Mouse (Mus musculus): Measurements from ENCODE around the gene Ifih1. TPM values are rescaled to one million over a fixed set of nuclear protein-coding genes. Genes with fewer than 3 reads are reported as not detected.

Gene Ifih1
- polyA plus RNA-seq, 1 experiment from 2014 or later, result 0.62 TPM

GRCm38 (mm10) chr2:62623024-62623441, 23.0 kb downstream of the Ifih1 start:
- WGBS, result 81% methylated on average over 8 of the region's 8 CpGs
- no peak overlapping the region for H3K27ac ChIP-seq (replicated peaks)
- no peak for DNase-seq (ENCODE audit: low spot score)

GRCm38 (mm10) chr2:62619679-62620078, 26.4 kb downstream of the Ifih1 start:
- Histone ChIP-seq H3K36me3 (replicated peaks) (no peaks in the 10 kb centered on the region), H3K4me3 (no peak overlapping the region), H3K27ac (replicated peaks) (no peak overlapping the region), H3K27me3 (replicated peaks; ENCODE audit: low read depth, poor library complexity, severe bottlenecking) (no peaks in the 10 kb centered on the region), H3K9me3 (no peaks in the 10 kb centered on the region), H3K4me1 (peaks cover 9% of the 10 kb centered on the region)
- DNase-seq (ENCODE audit: low spot score), result no peak
- 67% methylated on average over 2 of the region's 2 CpGs for WGBS

More at GRCm38 (mm10) chr2:62623024-62623441, 23.0 kb downstream of the Ifih1 start:
- H3K9me3 ChIP-seq, result no peaks in the 10 kb centered on the region
- peaks cover 9% of the 10 kb centered on the region for H3K4me1 ChIP-seq
- H3K27me3 ChIP-seq (replicated peaks; ENCODE audit: low read depth, poor library complexity, severe bottlenecking), result no peaks in the 10 kb centered on the region
- no peaks in the 10 kb centered on the region for H3K36me3 ChIP-seq (replicated peaks)
- no peak overlapping the region for H3K4me3 ChIP-seq

GRCm38 (mm10) chr2:62618934-62619341, 27.1 kb downstream of the Ifih1 start:
- no peak overlapping the region for H3K27ac ChIP-seq (replicated peaks)
- DNase-seq (ENCODE audit: low spot score), result no peak
- H3K9me3 ChIP-seq, result no peaks in the 10 kb centered on the region
- 85% methylated on average over 7 of the region's 7 CpGs for whole genome bisulfite sequencing
- H3K27me3 ChIP-seq (replicated peaks; ENCODE audit: low read depth, poor library complexity, severe bottlenecking), result no peaks in the 10 kb centered on the region
- no peaks in the 10 kb centered on the region for H3K36me3 ChIP-seq (replicated peaks)
- no peak overlapping the region for H3K4me3 ChIP-seq
- H3K4me1 ChIP-seq, result peaks cover 7% of the 10 kb centered on the region

- Histone ChIP-seq H3K36me3 (replicated peaks) (no peaks in the 10 kb centered on the region), H3K27me3 (replicated peaks; ENCODE audit: low read depth, poor library complexity, severe bottlenecking) (no peaks in the 10 kb centered on the region), H3K4me3 (no peak overlapping the region), H3K9me3 (no peaks in the 10 kb centered on the region), H3K27ac (replicated peaks) (no peak overlapping the region), H3K4me1 (no peaks in the 10 kb centered on the region)
- 97% methylated on average over 4 of the region's 4 CpGs for WGBS
- DNase-seq (ENCODE audit: low spot score), result no peak
Measured at GRCm38 (mm10) chr2:62613133-62613532, 32.9 kb downstream of the Ifih1 start.

GRCm38 (mm10) chr2:62606205-62606604, 39.9 kb downstream of the Ifih1 start:
- H3K27me3 ChIP-seq (replicated peaks; ENCODE audit: low read depth, poor library complexity, severe bottlenecking), result no peaks in the 10 kb centered on the region
- H3K27ac ChIP-seq (replicated peaks), result no peak overlapping the region
- no peaks in the 10 kb centered on the region for H3K36me3 ChIP-seq (replicated peaks)
- H3K4me1 ChIP-seq, result no peaks in the 10 kb centered on the region
- DNase-seq (ENCODE audit: low spot score), result no peak
- no peak overlapping the region for H3K4me3 ChIP-seq
- WGBS, result 95% methylated on average over 16 of the region's 16 CpGs
- H3K9me3 ChIP-seq, result no peaks in the 10 kb centered on the region

- Histone ChIP-seq H3K27me3 (replicated peaks; ENCODE audit: low read depth, poor library complexity, severe bottlenecking) (no peaks in the 10 kb centered on the region), H3K36me3 (replicated peaks) (no peaks in the 10 kb centered on the region), H3K9me3 (no peaks in the 10 kb centered on the region), H3K4me1 (no peaks in the 10 kb centered on the region), H3K4me3 (no peak overlapping the region), H3K27ac (replicated peaks) (no peak overlapping the region)
- WGBS, result 93% methylated on average over 5 of the region's 5 CpGs
- DNase-seq (ENCODE audit: low spot score), result no peak
Measured at GRCm38 (mm10) chr2:62603530-62603929, 42.5 kb downstream of the Ifih1 start.

GRCm38 (mm10) chr2:62596586-62596985, 49.5 kb downstream of the Ifih1 start:
- H3K36me3 ChIP-seq (replicated peaks), result no peaks in the 10 kb centered on the region
- DNase-seq (ENCODE audit: low spot score), result no peak
- 92% methylated on average over 5 of the region's 5 CpGs for WGBS

GRCm38 (mm10) chr2:62594491-62594890, 51.6 kb downstream of the Ifih1 start:
- no peak overlapping the region for H3K27ac ChIP-seq (replicated peaks)
- H3K36me3 ChIP-seq (replicated peaks), result no peaks in the 10 kb centered on the region
- no peak overlapping the region for H3K4me3 ChIP-seq
- no peak for DNase-seq (ENCODE audit: low spot score)
- H3K4me1 ChIP-seq, result no peaks in the 10 kb centered on the region
- WGBS, result 92% methylated on average over 2 of the region's 2 CpGs
- no peaks in the 10 kb centered on the region for H3K9me3 ChIP-seq
- no peaks in the 10 kb centered on the region for H3K27me3 ChIP-seq (replicated peaks; ENCODE audit: low read depth, poor library complexity, severe bottlenecking)

More at GRCm38 (mm10) chr2:62596586-62596985, 49.5 kb downstream of the Ifih1 start:
- Histone ChIP-seq H3K4me3 (no peak overlapping the region), H3K4me1 (no peaks in the 10 kb centered on the region), H3K27me3 (replicated peaks; ENCODE audit: low read depth, poor library complexity, severe bottlenecking) (no peaks in the 10 kb centered on the region), H3K9me3 (no peaks in the 10 kb centered on the region), H3K27ac (replicated peaks) (no peak overlapping the region)

- Histone ChIP-seq H3K36me3 (replicated peaks) (no peaks in the 10 kb centered on the region), H3K4me3 (no peak overlapping the region), H3K27ac (replicated peaks) (no peak overlapping the region), H3K27me3 (replicated peaks; ENCODE audit: low read depth, poor library complexity, severe bottlenecking) (no peaks in the 10 kb centered on the region), H3K9me3 (no peaks in the 10 kb centered on the region), H3K4me1 (no peaks in the 10 kb centered on the region)
- WGBS, result 82% methylated on average over 3 of the region's 3 CpGs
- no peak for DNase-seq (ENCODE audit: low spot score)
Measured at GRCm38 (mm10) chr2:62591555-62591954, 54.5 kb downstream of the Ifih1 start.

GRCm38 (mm10) chr2:62589333-62589732, 56.7 kb downstream of the Ifih1 start:
- no peak overlapping the region for H3K4me3 ChIP-seq
- 75% methylated on average over 4 of the region's 4 CpGs for WGBS

GRCm38 (mm10) chr2:62585769-62586168, 60.3 kb downstream of the Ifih1 start:
- H3K4me3 ChIP-seq, result no peak overlapping the region
- no peaks in the 10 kb centered on the region for H3K27me3 ChIP-seq (replicated peaks; ENCODE audit: low read depth, poor library complexity, severe bottlenecking)
- H3K27ac ChIP-seq (replicated peaks), result no peak overlapping the region
- H3K36me3 ChIP-seq (replicated peaks), result no peaks in the 10 kb centered on the region
- H3K4me1 ChIP-seq, result no peaks in the 10 kb centered on the region
- WGBS, result 89% methylated on average over 5 of the region's 5 CpGs
- H3K9me3 ChIP-seq, result no peaks in the 10 kb centered on the region
- no peak for DNase-seq (ENCODE audit: low spot score)

More at GRCm38 (mm10) chr2:62589333-62589732, 56.7 kb downstream of the Ifih1 start:
- no peaks in the 10 kb centered on the region for H3K9me3 ChIP-seq
- no peaks in the 10 kb centered on the region for H3K27me3 ChIP-seq (replicated peaks; ENCODE audit: low read depth, poor library complexity, severe bottlenecking)
- DNase-seq (ENCODE audit: low spot score), result no peak
- no peak overlapping the region for H3K27ac ChIP-seq (replicated peaks)
- H3K4me1 ChIP-seq, result no peaks in the 10 kb centered on the region
- H3K36me3 ChIP-seq (replicated peaks), result no peaks in the 10 kb centered on the region

- no peaks in the 10 kb centered on the region for H3K36me3 ChIP-seq (replicated peaks)
- H3K27ac ChIP-seq (replicated peaks), result no peak overlapping the region; the same call in 1 of the 2 replicates
- no peak for DNase-seq (ENCODE audit: low spot score)
- no peaks in the 10 kb centered on the region for H3K27me3 ChIP-seq (replicated peaks; ENCODE audit: low read depth, poor library complexity, severe bottlenecking)
- no peak overlapping the region for H3K4me3 ChIP-seq
- no peaks in the 10 kb centered on the region for H3K9me3 ChIP-seq
- H3K4me1 ChIP-seq, result peaks cover 22% of the 10 kb centered on the region
- 68% methylated on average over 3 of the region's 3 CpGs for WGBS
Measured at GRCm38 (mm10) chr2:62574962-62575361, 71.1 kb downstream of the Ifih1 start.

GRCm38 (mm10) chr2:62574250-62574649, 71.8 kb downstream of the Ifih1 start:
- WGBS, result 71% methylated on average over 7 of the region's 7 CpGs
- Histone ChIP-seq H3K27ac (replicated peaks) (peak overlapping the region; percentile 66), H3K4me3 (peak overlapping the region; percentile 43; the same call in 1 of the 2 replicates), H3K9me3 (no peaks in the 10 kb centered on the region), H3K36me3 (replicated peaks) (no peaks in the 10 kb centered on the region), H3K4me1 (peaks cover 22% of the 10 kb centered on the region), H3K27me3 (replicated peaks; ENCODE audit: low read depth, poor library complexity, severe bottlenecking) (no peaks in the 10 kb centered on the region)
- DNase-seq (ENCODE audit: low spot score), result no peak
